Mouse (Mus musculus) left cerebral cortex, postnatal 14 days (tissue): ENCODE measurements around the gene Cacybp. TPM values are rescaled to one million over a fixed set of nuclear protein-coding genes. Genes with fewer than 3 reads are reported as not detected.

Experiments
- DNase-seq, 2 experiments: peaks; one replicate each; pipeline ENCODE4 v3.0.0; 2021 to 2022; ENCODE audit warnings: low spot score in 2 of 2, mixed read lengths in 1 of 2
- intact Hi-C: fragments of 180-260 bp; cut with DNase I; formaldehyde crosslinking; loops from one replicate; pipeline ENCODE4 v1.15.1; 2025
- total RNA-seq, 2 experiments: library from RNA; stranded (reverse); gene quantifications; 2 replicates each; pipeline ENCODE4 v1.2.3; 2021

Gene Cacybp
- total RNA-seq, 2 experiments from 2014 or later: 85.4 to 97.1 TPM

DNA sequence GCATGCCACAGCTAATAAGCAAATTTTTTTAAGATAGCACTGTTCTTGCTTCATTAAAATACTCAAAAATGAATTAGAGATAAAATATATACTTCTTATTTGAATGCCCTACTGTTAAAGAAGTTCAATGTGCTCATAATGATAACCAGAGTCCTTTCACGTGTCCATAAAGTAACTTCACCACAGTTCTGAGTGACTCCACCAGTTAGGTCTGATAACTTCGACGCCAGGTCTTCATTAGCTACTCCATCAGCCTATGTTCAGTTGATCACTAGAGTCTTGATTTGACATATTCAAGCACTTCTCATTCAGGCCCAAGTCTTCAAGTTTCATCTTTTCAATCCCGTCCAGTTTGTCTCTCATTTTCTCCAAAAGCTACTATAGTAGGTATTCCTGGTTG is 14.5 kb upstream of the Cacybp start:
- intact Hi-C loops: no loop called here

DNA sequence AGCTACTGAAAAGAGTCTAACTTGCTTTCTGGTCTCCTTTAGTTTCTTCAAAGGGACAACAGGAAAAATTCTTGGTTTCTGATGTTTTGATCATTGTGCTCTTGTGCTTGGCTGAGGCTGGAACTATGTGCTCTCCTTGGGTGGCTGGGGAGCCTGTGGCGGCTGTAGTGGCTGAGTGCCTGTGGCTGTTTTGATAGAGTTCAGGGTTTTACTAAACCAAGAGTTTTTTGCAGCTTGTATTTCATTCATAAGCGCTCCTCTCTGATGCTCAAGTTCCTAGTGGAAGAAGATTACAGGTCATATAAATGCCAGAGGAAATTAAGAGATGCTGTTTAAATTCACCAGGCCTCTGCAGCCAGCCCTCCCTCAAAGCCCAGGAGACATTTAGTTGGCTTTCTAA is 11.4 kb upstream of the Cacybp start:
- no peak for DNase-seq
- intact Hi-C loops: no loop called here

More for the DNA sequence above, 14.5 kb upstream of the Cacybp start:
- no peak for DNase-seq

DNA sequence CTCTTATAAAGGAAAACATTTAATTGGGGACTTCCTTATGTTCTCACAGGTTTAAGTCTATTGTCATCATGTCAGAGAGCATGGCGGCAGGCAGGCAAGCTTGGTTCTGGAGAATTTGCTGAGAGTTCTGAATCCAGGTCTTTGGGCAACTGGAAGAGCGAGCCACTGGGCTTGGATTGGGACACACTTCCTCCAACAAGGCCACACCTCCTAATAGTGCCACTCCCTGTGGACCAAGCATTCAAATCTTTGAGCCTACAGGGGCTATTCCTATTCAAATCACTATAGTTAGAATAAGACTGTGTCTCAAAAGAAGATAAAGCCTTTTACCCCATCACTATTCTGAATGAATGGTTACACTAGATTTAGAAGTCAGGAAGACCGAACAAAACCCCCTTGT is 5.2 kb upstream of the Cacybp start:
- intact Hi-C loops: no loop called here
- no peak for DNase-seq

DNA sequence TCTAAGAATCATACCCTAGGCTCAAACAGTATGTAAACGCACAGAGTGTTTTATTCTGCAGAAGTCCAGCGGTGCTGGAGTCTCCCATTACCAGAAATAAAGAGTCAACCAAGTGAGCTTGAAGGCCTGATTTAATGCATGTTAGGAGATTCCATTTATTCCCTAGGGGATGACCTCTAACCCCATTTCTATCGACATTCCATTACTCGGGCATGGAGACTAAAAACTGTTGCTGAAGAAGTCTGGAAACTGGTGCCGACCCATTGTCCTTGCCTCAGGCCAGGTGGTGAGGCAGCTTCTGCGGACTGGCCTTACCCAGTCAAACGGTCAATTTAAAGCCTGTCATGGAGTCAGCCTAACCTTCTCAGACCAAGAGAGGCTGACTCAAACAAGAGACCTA is 1.5 kb upstream of the Cacybp start:
- intact Hi-C loops: no loop called here
- no peak for DNase-seq

DNA sequence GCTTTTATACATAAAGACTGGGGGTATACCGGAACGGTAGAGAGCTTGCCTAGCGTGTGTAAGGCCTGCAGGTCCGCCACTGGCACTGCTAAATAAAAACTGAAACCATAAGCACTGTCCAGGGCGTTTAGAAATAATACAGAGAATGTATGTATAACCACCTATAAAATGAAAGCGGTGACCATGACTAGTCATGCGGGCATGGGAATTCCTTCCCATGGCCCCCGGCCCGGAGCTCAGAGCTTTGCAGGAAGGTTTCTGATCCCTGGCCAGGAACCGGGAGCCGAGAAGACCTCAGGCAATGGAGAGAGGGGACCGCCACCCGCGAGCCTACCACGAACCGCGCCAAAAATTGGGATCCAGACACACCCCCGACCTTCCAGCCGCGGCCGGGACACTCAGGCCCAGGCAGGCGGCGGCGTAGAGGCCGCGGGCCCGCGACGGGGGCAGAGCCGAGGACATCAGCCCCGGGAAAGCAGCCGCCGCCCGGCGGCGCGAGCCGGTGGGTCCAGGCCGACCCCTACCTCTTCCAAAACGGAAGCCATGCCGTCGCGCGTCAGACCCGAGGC is 468 bp downstream of the Cacybp start:
- peak in 1 of 2 experiments; percentile 21 for DNase-seq
- intact Hi-C loops: no loop called here

DNA sequence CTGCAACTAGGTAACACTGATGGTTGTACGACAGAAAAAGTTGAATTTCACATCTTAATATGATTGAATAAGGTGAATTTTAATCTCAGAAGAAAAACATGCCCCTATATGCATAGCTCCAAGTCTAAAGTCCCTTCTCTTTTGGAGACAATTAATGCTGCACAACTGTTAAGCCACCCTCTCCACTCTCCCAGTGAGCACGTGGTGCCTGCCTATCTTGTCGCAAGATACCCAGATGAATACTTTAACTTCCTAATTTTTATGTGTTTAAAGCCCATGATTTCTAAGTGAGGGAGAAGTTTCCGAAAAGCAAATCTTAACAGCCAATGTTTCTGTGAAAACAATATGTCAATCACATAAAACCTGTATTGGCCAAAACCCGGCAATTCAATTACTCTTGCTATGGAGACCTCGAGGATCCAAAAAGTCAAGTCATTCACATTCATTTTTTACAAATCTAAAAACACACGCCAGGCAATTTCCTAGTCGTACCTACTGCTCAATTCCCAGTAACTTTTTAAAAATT is 1.0 kb downstream of the Cacybp start:
- DNase-seq: no peak
- intact Hi-C loops: no loop called here

DNA sequence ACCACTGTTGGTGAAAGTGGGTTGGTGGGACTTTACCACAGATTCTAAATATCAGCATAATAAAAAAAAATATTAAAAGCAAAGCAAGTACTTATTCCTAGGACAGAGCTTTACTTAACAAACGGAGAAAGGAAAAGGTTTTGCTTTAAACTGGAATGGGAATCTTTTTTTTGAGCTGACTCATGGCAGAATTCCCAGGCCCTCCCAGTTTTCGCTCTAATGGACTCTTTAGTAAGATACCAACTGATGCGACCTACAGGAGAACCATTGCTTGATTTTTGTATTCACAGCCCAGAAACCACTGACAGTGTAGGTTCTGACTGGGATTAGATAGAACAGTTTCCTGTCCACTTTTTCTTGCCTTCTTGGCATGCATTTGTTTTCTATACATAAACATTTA is 2.1 kb downstream of the Cacybp start:
- no peak for DNase-seq
- intact Hi-C loops: no loop called here

DNA sequence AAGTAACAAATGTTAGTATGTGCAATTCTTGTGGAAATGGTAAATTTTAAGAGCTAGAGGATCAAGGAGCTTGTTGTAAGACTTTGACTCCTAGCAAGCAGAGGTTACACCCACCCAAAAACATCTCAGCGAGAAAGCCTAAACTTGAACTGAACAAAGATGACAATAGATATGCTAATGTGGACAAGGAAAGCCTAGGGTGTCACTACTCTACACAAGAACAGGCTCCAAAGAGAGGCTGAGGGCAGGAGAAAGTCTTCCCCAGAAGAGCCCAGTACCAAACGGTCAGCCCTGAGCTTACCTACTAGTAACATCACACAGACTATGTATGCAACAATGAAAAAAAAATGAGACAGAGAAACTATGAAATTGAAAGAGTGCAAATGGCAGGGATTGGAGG is 2.8 kb downstream of the Cacybp start:
- intact Hi-C loops: no loop called here
- no peak for DNase-seq

DNA sequence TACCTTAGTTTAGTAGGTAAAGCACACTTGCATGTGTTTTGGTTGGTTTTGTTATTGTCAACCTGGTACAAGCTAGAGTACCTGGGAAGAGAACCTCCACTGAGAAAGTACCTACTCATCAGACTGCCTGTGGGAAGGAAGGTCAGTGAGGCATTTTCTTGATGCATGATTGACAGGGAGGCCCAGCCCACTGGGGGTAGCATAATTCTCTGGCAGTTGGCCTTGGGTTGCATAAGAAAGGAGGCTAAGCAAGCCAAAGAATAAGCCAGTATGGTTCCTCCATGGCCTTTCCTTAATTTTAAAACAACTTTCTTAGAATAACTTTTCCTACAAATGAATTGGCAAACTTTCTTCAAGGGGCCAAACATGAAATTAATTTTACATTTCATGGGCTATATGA is 7.2 kb downstream of the Cacybp start:
- intact Hi-C loops: no loop called here
- DNase-seq: no peak

DNA sequence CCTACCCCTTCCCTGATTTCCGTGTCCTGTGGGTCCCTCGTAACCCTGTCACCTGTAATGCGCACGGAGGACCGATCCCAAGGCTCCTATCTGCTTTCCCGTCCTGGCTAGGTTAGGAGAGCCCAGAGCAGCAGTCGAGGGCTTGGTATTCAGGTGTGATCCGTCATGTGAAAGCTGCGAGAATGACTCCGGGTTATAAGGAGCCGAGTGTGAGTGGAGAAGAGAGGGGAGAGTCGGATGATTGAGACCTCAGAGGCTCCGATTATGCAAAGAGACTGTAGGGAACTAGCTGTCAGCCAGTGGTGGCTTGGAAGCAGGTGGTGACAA is 17.4 kb downstream of the Cacybp start:
- intact Hi-C loops: no loop called here
- DNase-seq: no peak

DNA sequence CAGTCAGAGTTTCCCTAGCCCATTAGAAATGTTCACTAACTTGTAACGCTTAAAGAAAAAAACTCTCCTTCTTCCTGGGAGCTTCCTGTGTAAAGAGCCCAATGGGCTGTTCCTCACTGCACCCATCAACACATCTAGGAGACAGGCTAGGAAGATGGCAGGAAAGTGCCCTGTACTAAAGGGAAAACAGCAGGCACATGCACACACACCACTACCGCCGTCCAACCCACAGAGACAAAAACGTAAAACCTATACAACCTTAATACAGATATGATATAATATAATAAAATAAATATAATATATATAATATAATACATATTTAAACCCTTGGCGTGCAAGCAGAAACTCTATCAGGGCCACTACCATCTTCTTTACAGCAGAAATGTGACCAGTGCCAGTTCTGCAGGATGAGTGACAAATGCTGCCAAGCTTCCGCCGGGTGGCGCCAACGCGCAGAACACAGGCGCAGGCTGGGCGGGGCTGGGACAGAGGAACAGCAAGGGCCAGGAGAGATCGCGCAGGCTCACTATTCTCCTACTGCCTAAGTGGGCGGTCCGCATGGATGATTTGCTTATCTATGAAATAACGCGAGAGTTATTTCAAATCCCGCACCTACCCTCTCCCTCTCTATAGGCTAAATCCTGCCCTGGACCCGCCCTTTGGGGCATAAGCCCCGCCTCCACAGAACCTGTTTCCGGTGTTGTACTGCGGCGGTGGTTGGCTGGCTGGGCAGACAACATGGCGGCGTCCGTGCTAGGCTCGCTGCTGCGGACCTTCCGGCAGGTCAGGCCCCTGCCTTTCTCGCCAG is 17.9 kb downstream of the Cacybp start, which contains the start of gene Mrps14:
Mrps14 (plus strand) TSS at position 687 of the 808 bp plus-strand sequence.
- peak; percentile 98 to 99 for DNase-seq
- intact Hi-C loops: no loop called here

DNA sequence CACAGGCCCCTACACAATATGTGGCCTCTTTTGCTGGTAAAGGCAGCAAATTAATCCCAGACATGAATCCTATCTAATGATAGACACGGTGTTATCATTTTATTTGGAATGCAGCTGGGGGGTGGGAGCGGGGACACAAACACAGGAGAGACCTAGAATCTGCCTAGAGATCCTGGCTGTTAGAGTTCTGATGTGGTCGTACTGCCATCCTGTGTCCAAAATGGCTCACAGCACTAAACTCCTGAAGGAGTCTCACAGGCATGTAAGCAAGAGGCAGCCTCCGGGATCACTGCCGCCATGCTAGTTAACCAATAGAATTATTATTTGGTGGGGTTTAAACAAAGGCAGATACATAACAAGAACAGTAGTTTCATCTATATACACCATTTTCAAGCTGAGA is 28.2 kb downstream of the Cacybp start:
- intact Hi-C loops: loop anchor here (5.0 to 10.0 kb wide), 6 partner anchors 82 to 1470 kb away; partner anchors contain the start of gene Tnr

DNA sequence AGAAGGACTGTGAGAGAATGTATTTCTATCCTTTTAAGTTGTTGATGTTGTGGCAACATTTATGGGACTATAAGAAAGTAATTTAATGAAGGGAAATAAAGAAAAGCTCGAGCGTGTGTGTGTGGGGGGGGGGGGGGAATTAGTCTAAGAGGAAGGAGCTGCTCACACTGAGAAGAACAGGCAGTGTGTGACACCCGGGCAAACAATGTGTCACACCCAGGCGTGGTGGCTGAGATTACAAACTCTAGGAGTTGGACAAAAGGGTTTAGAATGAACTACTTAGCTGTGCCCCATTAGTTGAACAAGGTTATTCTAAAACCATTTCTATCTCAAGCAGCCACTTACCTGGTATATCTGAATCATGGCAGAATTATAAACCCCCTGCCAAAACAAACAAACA is 31.5 kb downstream of the Cacybp start:
- DNase-seq: no peak
- intact Hi-C loops: loop anchor here (5.0 to 10.0 kb wide), 6 partner anchors 79 to 1466 kb away; partner anchors contain the start of gene Tnr

More for the DNA sequence above, 28.2 kb downstream of the Cacybp start:
- DNase-seq: peak; percentile 62 to 66

DNA sequence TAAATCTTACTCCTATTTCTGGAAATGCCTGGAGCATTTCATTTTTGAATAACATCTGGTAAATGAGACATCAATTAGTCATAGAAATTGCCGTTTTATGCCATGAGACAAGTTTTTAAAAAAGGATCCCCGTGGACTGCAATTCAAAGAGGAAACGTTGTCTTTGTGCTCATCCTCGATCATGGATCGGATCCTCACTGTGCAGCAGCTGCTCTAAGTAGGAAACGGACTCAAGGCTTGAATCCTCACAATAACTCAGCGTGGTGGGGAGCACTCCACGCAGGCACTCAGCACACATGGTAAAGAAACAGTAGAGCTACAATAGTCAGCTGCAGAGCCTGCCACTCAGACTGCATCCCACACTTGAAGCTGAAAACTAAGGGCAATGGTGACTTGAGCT is 35.8 kb downstream of the Cacybp start:
- DNase-seq: no peak
- intact Hi-C loops: no loop called here

DNA sequence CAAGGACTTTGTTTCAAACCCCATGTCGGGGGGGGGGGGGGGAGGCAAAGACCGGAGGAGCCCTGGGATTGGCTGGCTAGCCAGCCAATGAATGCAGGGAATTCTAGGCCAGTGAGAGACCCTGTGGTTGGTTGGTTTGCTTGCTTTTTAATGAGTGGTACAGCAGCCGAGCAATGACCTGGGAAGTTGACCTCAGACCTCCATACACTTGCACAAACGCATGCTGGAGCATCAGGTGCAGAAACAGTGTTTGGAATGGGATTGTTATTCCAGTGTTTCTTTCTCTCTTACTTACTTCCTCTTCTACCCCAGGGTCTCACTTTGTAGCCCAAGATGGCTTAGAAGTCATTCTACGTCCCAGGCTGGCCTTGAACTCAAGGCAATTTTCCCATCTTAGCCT is 46.1 kb downstream of the Cacybp start:
- no peak for DNase-seq
- intact Hi-C loops: no loop called here

DNA sequence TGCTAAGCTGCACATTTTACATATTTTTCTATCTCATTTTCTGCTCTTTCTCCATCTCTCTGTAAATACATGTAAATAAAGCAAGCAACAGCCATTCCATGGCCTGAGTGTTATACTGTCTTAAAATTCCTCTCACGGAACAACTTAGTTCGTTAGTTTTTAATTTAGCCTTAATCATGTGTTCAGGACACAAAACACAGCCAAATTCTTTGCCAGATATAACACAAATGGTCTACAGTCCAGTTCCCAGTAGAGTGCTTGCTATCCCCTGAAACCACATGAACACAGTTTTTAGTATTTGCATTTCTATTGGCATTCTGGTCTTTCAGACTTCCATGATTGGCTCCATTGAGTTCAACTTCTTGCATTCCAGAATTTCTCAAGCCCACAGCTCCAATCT is 54.5 kb downstream of the Cacybp start:
- no peak for DNase-seq
- intact Hi-C loops: no loop called here

DNA sequence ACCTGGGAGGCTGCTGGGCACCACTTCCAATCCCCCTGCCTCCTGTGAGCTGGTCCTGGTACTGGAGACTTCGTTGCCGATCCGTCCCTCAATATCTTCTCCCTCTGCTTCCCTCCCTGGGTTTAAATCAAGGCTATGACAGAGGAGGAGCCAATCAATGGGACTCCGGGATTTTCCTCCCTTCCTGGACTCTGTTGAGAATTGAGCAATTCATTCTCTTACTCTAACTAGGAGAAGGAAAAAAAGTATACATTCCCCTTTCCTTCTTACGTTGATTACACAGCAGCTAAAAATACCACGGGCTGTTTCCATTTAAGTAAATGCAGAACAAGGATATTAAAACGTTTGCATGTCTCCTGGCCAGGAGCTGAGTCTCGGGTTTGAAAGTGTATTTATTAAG is 59.2 kb downstream of the Cacybp start, which contains the start of gene Tnn:
Tnn (minus strand) TSS at position 101 of the 400 bp plus-strand sequence.
- intact Hi-C loops: no loop called here
- no peak for DNase-seq
